Mouse (Mus musculus) small intestine, adult 2 months (tissue): ENCODE measurements around the gene Atp13a3. TPM values are rescaled to one million over a fixed set of nuclear protein-coding genes. Genes with fewer than 3 reads are reported as not detected.
"Not testable (repeated sequence)": the region's sequence is repeated elsewhere in the genome, so short reads cannot be mapped to it uniquely, and the experiment has no call there.

Source experiments
- H3K27ac ChIP-seq: fragments of 200-500 bp; 2 replicates; pipeline ENCODE4 v1.5.1; 2012; ENCODE audit warnings: low read depth, low read length, control low read depth, inconsistent platforms; ENCODE audit not compliant: insufficient read depth
- H3K27me3 ChIP-seq: fragments of 200-500 bp; 2 replicates; pipeline ENCODE4 v1.6.1; 2012; ENCODE audit warnings: mild to moderate bottlenecking, moderate library complexity, low read length, inconsistent platforms; ENCODE audit not compliant: control insufficient read depth, insufficient read depth
- H3K36me3 ChIP-seq: fragments of 200-500 bp; 2 replicates; pipeline ENCODE4 v1.6.1; 2012; ENCODE audit warnings: mild to moderate bottlenecking, low read length, control low read depth, inconsistent platforms; ENCODE audit not compliant: control insufficient read depth, insufficient read depth
- H3K4me1 ChIP-seq: fragments of 200-500 bp; 2 replicates; pipeline ENCODE4 v1.6.1; 2012; ENCODE audit warnings: low read length, inconsistent platforms, mixed read lengths; ENCODE audit not compliant: control insufficient read depth, insufficient read depth, insufficient read length
- H3K4me3 ChIP-seq: fragments of 200-500 bp; 2 replicates; pipeline ENCODE4 v1.5.1; 2012; ENCODE audit warnings: low read depth, mild to moderate bottlenecking, control low read depth, inconsistent platforms, low read length, moderate library complexity
- CTCF ChIP-seq: fragments of 200-500 bp; IDR thresholded peaks from 2 replicates; pipeline ENCODE4 v1.5.1; 2012; ENCODE audit warnings: low read depth, mild to moderate bottlenecking, control low read depth, inconsistent platforms, low read length, moderate library complexity, mixed read lengths; ENCODE audit not compliant: insufficient replicate concordance, insufficient read length; ENCODE audit errors: extremely low read depth
- POLR2A ChIP-seq: fragments of 200-500 bp; IDR thresholded peaks from 2 replicates; pipeline ENCODE4 v1.6.1; 2012; ENCODE audit warnings: low read depth, mild to moderate bottlenecking, control low read depth, inconsistent platforms, low read length, moderate library complexity
- WGBS: fragments of 180-500 bp; shearing (Covaris S2); methylation state at CpG from one replicate; pipeline ENCODE4 v1.1.7; 2018; 5-methylcytosine and 5-hydroxymethylcytosine counted together
- polyA plus RNA-seq: library from polyadenylated mRNA; depleted of rRNA; stranded (reverse); fragments of >200 nt; gene quantifications from 2 replicates; pipeline ENCODE4 v1.2.3, GENCODE M21; 2012

Atp13a3 gene
- polyA plus RNA-seq, 1 experiment = 22.8 TPM

DNA sequence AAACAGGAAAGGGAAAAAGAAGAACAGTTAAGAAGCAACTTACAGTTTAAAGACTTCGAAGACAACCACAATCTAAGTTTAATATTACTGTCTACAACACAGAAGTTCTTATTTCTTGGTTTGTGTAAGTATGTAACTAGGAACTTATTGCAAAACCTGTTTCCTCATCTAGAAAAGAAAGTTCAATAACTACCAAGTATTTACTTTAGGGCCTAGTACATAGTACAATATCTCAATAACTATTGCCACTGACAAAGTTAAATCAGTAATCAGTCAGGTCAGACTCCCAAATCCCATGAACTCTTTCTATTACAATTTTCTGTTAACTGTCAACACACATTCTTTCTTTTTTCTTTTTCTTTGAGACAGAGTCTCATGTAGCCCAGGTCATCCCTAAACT lies 20.2 kb downstream of the Atp13a3 start:
- H3K36me3 ChIP-seq = peaks cover 10% of the 10 kb centered on the region
- no peak overlapping the region for H3K4me3 ChIP-seq
- TF ChIP-seq CTCF = no peak
- no peak for TF ChIP-seq POLR2A
- WGBS = 45% methylated on average over 1 of the region's 1 CpGs
- H3K27ac ChIP-seq = no peak overlapping the region
- no peaks in the 10 kb centered on the region for H3K27me3 ChIP-seq
- H3K4me1 ChIP-seq = peaks cover 15% of the 10 kb centered on the region; the same call in 1 of the 2 replicates

DNA sequence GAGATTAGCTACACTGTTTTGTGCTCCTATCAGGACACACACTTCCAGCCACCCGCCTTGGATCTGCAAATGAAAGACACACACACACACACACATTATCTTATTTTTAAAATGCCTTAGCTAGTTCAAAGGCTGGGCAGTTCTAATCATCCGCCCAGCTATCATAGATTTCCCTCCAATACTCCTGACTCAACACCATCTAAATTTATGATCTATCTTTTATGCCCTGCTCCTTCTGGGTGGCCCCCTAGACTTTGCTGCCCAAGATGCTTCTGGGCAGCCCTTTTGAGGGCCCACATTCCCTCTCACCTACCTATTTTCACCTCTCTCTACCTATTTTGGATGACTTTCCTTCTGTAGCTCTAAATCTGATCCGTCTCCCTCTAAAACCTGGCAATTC lies 29.5 kb downstream of the Atp13a3 start:
- Histone ChIP-seq H3K4me3 (no peak overlapping the region), H3K36me3 (peaks cover 5% of the 10 kb centered on the region; the same call in 1 of the 2 replicates), H3K27ac (no peak overlapping the region), H3K27me3 (no peaks in the 10 kb centered on the region), H3K4me1 (no peaks in the 10 kb centered on the region)
- TF ChIP-seq CTCF (no peak), POLR2A (no peak)
- WGBS = 59% methylated on average over 3 of the region's 3 CpGs

DNA sequence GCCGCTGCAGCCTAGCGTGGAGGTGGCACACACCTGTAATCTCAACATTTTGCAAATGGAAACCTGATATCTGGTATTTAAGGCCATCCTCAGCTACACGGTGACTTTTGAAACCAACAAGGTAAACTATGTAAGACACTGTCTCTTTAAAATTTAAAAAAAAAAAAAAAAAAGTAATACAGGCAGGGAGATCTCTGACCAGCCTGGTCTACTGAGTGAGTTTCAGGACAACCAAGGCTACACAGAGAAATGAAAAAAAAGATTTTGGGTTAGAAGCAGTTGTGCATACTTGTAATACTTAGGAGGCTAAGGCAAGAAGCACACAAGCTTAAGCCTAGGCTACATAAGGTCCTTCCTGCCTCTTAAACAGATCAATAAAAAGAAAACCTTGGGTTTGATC lies 30.8 kb downstream of the Atp13a3 start:
- no peak overlapping the region for H3K4me3 ChIP-seq
- no peaks in the 10 kb centered on the region for H3K4me1 ChIP-seq
- WGBS = 80% methylated on average over 3 of the region's 3 CpGs
- TF ChIP-seq CTCF = no peak
- TF ChIP-seq POLR2A = no peak
- H3K36me3 ChIP-seq = 0 out of 2 replicates have a peak, but pooled peaks cover 5% of the 10 kb centered on the region
- H3K27me3 ChIP-seq = no peaks in the 10 kb centered on the region
- no peak overlapping the region for H3K27ac ChIP-seq

DNA sequence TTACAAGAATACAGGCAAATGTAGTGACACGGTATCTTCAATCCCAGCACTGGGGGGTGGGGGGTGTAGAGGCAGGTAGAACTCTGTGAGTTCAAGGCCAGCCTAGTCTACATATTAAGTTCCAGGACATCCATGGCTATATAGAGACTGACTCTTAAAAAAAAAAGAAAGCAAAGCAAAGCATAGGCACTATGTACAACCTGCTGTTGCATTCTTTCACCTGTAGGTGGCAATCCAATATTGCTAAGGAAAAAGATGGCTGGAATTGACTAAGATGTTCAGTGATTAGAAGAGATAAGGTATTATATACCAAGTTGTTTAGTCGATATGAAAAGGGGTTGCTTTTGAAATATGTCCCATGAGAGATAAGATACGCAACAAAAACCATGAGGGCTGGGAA lies 31.5 kb downstream of the Atp13a3 start:
- WGBS = 37% methylated on average over 3 of the region's 3 CpGs

DNA sequence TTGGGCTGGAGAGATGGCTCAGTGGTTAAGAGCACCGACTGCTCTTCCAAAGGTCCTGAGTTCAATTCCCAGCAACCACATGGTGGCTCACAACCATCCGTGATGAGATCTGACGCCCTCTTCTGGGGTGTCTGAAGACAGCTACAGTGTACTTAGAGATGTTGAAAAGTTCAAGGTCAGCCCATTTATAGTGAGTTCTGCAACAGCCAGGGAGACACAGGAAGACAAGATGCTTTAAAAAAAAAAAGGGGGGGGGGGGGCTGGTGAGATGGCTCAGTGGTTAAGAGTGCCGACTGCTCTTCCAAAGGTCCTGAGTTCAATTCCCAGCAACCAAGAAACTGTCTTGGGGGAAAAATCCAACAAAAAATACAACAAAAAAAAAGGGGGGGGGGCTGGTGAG lies 32.5 kb downstream of the Atp13a3 start:
- not testable (repeated sequence) for H3K4me1 ChIP-seq, H3K4me3 ChIP-seq, H3K36me3 ChIP-seq, H3K27me3 ChIP-seq, H3K27ac ChIP-seq
- 81% methylated on average over 4 of the region's 4 CpGs for WGBS

More for the DNA sequence above, 31.5 kb downstream of the Atp13a3 start:
- TF ChIP-seq POLR2A = no peak
- Histone ChIP-seq H3K27ac (no peak overlapping the region), H3K27me3 (no peaks in the 10 kb centered on the region), H3K36me3 (0 out of 2 replicates have a peak, but pooled peaks cover 5% of the 10 kb centered on the region), H3K4me3 (no peak overlapping the region), H3K4me1 (no peaks in the 10 kb centered on the region)

DNA sequence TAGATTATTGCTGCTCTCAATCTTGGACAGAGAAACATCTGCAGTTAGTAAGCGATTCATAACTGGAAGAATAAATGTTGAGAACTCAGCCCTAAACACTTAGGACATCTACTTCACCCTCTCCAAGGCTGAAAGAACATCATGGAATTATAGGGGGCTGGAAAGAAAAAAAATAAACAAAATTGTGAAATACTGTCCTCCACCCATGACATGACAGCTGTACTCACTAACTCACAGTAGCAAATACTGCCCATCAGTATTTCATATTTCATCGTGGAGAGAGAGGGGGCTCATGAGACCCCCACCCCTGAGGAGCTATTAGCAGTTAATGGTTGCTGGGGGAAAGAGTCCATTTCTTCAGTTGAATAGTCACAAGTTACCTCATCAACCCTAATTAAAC lies 38.4 kb downstream of the Atp13a3 start:
- TF ChIP-seq CTCF = no peak
- TF ChIP-seq POLR2A = no peak
- H3K27ac ChIP-seq = no peak overlapping the region
- WGBS = 81% methylated on average over 2 of the region's 2 CpGs
- no peak overlapping the region for H3K4me3 ChIP-seq
- peaks cover 20% of the 10 kb centered on the region for H3K36me3 ChIP-seq
- no peaks in the 10 kb centered on the region for H3K4me1 ChIP-seq
- no peaks in the 10 kb centered on the region for H3K27me3 ChIP-seq

DNA sequence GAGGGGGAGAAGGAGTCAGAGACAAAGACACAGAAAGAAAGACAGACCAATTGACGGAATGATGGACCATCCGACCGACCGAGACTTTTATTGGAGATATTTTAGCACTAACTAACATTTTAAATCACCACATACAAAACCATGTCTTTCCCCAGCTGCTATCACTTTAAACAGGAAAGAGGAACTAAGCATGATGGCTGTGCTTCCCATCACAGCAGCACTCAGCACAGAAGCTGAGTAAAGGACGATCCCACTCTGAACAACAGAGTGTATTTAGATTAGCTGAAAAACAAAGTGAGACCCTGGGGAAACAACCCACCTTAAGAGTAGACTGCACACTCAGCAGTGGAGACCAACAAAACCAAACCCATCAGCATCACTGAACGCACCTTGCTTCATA lies 41.2 kb downstream of the Atp13a3 start:
- Histone ChIP-seq H3K27ac (no peak overlapping the region), H3K4me1 (no peaks in the 10 kb centered on the region), H3K4me3 (no peak overlapping the region), H3K27me3 (no peaks in the 10 kb centered on the region), H3K36me3 (peaks cover 23% of the 10 kb centered on the region)
- WGBS = 92% methylated on average over 6 of the region's 6 CpGs
- no peak for TF ChIP-seq POLR2A
- TF ChIP-seq CTCF = no peak

DNA sequence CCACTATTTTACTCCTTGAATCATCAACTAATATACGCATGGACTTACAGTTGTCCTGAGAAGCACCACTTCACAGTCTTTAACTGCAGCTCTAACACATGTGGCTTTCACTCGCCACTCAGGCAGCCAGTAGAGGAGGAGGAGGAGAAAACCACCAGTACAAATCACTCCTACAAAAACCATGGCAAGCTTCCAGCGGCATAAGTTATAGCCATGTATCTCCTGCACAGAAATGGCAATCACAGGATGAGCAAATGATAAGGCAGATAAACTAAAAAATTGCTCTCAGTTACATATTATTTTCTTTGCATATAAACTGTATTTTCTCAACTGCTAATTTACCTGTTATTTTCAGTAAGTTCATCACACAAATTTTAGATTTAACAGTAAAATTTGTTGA lies 43.2 kb downstream of the Atp13a3 start:
- Histone ChIP-seq H3K36me3 (peaks cover 24% of the 10 kb centered on the region), H3K4me1 (no peaks in the 10 kb centered on the region), H3K27me3 (no peaks in the 10 kb centered on the region), H3K27ac (no peak overlapping the region), H3K4me3 (no peak overlapping the region)
- WGBS = 81% methylated on average over 3 of the region's 3 CpGs
- TF ChIP-seq CTCF = no peak
- TF ChIP-seq POLR2A = no peak

DNA sequence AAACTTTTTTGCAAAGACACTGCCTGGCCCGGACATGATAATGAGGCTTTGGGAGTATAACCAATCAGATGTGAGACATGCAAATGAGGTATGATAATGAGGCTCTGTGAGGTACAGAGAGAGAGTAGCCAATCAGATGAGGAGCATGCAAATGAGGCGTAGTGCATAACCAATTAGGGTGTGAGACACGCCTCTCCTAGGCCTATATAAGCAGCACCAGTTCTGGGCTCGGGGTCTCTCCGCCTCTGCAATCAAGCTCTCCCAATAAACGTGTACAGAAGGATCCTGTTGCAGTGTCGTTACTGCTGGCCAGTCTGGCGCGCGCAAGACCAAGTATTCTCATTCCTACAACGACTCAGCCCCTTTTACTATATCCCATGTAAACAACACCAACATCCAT lies 52.3 kb downstream of the Atp13a3 start:
- H3K27ac ChIP-seq, H3K27me3 ChIP-seq, H3K4me3 ChIP-seq, H3K4me1 ChIP-seq: not testable (repeated sequence)
- 94% methylated on average over 11 of the region's 11 CpGs for WGBS
- peaks cover 31% of the 10 kb centered on the region for H3K36me3 ChIP-seq
